Mouse (Mus musculus) gastrocnemius, postnatal 36 days (tissue): ENCODE measurements around the gene Sdc4. TPM values are rescaled to one million over a fixed set of nuclear protein-coding genes. Genes with fewer than 3 reads are reported as not detected.

Experiments used
- DNase-seq, 2 experiments: peaks; one replicate each; pipeline ENCODE4 v3.0.0; 2022
- intact Hi-C: fragments of 180-260 bp; cut with DNase I; formaldehyde crosslinking; loops from one replicate; pipeline ENCODE4 v1.15.1; 2025
- long read RNA-seq, 2 experiments: library from polyadenylated mRNA; stranded (forward); transcript quantifications; one replicate each; pipeline ENCODE4 v2.0.0; 2021
- total RNA-seq, 2 experiments: library from RNA; stranded (reverse); gene quantifications; 2 replicates each; pipeline ENCODE4 v1.2.3; 2021

Gene Sdc4
- 10 to 100 TPM; 36.5 to 50.3 TPM for total RNA-seq
- long read RNA-seq, experiment 1, partial matches to known transcripts, result 0 of 15 reads
- long read RNA-seq, experiment 1, other reads (novel, unspliced or antisense), result 12 of 15 reads
- long read RNA-seq, experiment 2, partial matches to known transcripts, result 0 of 5 reads
- long read RNA-seq, experiment 2, other reads (novel, unspliced or antisense), result 5 of 5 reads

- no peak for DNase-seq
- intact Hi-C loops, result no loop called here
These were observed at the start of gene Sdc4 for GRCm38 (mm10) chr2:164443460-164444000. Sdc4 (minus strand) TSS chr2:164443887.

DNA sequence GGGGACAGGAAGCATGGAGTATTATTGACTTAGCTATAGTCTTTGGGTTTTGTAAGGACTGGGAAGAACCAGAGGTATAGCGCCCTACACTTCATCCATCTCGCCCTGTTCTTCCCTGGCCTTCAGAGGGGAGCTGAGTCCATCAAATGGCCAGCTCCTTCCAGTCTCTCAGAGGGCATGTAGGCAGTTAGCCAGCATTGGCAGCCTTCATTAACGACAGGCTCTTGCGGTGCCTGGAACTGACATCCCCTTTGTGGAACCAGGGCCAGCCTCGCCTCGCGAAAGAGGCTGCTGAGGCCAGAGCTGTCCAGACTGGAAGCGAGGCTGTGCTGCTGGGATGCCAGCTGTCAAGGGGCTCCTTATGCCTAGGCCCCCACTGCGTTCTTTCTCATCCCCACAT is 44.1 kb upstream of the Sdc4 start:
- intact Hi-C loops, result no loop called here
- no peak for DNase-seq

DNA sequence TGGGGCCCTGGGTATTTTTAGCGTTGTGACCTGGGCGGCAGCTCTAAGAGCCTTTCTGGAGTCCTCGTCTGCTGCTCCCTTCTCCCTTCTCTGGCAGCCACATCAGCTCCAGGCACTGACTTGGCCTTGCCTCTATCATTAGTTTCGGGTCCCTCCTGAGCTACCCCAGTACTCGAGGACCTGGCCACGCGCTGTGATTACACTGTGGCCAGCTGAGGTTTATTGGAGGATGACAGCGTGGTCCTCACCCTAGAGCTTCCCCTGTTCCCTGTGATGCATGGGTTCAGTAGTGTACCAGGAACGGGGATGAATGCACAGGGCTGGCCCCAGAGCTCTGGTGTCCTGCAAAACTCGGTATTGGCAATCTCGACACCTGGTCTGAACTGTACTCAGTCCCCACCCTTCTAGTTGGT is 43.4 kb upstream of the Sdc4 start:
- intact Hi-C loops, result no loop called here
- no peak for DNase-seq

GRCm38 (mm10) chr2:164486258-164487114 is 42.8 kb upstream of the Sdc4 start:
- peak; percentile 57 to 77 for DNase-seq
- intact Hi-C loops, result no loop called here

GRCm38 (mm10) chr2:164485681-164486257 is 42.1 kb upstream of the Sdc4 start, which contains the start of gene Dbndd2:
Dbndd2 (plus strand) TSS chr2:164486106.
- intact Hi-C loops, result no loop called here
- peak; percentile 39 to 46 for DNase-seq

DNA sequence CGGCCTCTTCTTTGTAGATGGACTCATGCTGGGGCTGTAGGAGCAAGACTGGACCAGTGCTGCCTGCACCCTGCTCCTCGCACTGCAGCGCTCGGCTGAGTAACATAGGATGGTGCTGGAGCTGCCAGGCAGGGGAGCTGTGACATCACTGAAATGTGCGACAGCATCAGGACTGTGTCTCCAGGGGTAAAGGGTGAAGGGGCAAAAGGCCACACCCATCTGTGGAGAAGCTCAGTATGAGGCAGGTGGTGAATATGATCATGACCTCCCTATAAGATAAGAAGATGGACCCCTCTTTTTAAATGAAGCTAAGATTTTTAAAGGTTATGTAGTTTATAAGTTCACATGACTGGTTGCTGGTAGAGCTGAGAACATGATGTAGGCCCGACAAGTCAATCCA is 29.9 kb upstream of the Sdc4 start, which contains the start of gene Trp53tg5:
Gene Trp53tg5, minus strand, starts transcription at position 101 of the 400 bp plus-strand sequence.
- intact Hi-C loops, result loop anchor here (2.0 kb wide), 1 partner anchor 45 kb away; no protein-coding TSS in a partner anchor
- no peak for DNase-seq

GRCm38 (mm10) chr2:164470254-164470653 is 26.6 kb upstream of the Sdc4 start:
- no peak for DNase-seq
- intact Hi-C loops, result no loop called here

DNA sequence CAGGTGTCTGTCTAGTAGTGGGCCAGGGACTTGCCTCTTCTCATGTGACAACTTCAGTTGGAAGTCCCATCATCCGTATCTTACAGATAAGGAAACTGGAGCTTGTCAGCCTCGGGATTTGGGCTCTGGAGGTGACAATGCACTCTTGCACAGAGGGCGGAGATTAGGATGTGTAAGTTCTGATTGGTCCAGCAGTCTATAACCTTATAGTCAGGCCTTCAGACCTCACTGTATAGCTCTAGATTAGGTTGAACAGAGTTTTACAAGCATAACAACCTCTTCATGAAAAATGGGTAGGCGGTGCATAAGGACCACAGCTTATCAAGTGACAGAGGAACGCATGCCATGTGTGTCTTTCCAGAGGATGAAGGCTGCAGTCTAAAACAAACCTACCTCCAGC is 23.1 kb upstream of the Sdc4 start:
- DNase-seq, result no peak
- intact Hi-C loops, result no loop called here

DNA sequence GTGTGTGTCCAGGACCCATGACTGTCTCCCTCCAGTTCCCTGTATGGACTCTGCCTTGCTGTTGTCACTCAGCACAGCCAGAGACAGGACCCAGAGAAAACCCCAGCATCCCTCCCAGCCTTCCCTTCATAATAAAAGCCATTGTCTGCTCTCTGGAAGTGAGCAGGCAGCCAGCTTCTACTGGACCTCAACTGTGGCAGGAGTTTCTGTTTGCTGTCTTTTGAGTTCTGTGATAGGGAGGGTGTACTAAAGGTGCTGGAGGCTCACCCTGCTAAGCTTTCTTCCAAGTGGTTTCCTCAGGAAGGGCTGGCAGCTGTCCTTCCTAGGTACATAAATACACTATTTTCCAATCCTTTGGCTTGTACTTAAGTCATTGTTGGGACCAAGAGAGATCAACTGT is 21.5 kb upstream of the Sdc4 start:
- intact Hi-C loops, result no loop called here

GRCm38 (mm10) chr2:164460745-164461551 is 17.3 kb upstream of the Sdc4 start, which contains the start of gene Gm20458:
Gm20458 (plus strand) TSS chr2:164460967.
- intact Hi-C loops, result no loop called here
- DNase-seq, result peak; percentile 91 to 93

More for the DNA sequence above, 21.5 kb upstream of the Sdc4 start:
- no peak for DNase-seq

DNA sequence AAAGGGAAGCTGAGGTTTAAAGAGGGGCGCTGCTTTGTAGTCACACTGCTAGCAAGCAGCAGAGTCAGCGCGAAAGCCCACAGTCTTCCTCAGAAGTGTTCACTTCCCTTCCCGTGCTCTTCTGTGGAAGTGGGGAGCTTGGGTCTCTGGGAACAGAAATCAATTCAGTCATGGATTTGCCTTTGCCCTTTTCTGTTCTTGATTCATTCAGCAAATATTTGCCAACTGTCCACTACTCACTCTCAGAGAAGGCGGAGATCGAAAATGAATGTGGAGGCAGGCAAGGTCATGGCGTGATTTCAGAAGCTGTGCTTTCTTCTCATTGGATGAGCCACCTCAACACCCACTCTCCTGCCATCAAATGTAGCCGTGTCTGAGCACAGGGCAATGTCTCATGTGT is 14.8 kb upstream of the Sdc4 start:
- DNase-seq, result no peak
- intact Hi-C loops, result loop anchor here (2.0 kb wide), 1 partner anchor 42 kb away; no protein-coding TSS in a partner anchor

- no peak for DNase-seq
- intact Hi-C loops, result loop anchor here (2.0 kb wide), 1 partner anchor 41 kb away; no protein-coding TSS in a partner anchor
These were observed 14.3 kb upstream of the Sdc4 start for GRCm38 (mm10) chr2:164457942-164458341.

GRCm38 (mm10) chr2:164456864-164457300 is 13.2 kb upstream of the Sdc4 start, which contains the start of gene Sys1:
Sys1 (plus strand) TSS chr2:164456964.
- DNase-seq, result no peak
- intact Hi-C loops, result no loop called here

DNA sequence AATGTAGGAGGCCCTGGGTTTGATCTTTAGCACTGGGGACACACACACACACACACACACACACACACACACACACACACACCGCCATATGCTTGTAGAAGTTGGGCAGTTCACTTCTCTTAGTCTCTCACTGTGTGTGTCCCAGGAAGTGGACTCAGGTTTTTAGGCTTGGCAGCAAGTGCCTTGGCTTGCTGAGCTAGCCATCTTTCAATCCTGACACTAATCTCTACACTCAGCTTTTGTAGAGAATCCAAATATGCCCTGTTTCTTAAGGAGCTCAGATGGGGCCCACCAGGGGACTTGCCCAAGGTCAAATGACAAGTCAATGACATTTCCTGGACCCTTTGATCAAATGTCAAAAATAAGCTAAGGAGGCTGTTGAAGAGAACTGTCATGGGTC is 12.7 kb upstream of the Sdc4 start:
- intact Hi-C loops, result no loop called here

GRCm38 (mm10) chr2:164455421-164456190 is 11.9 kb upstream of the Sdc4 start:
- intact Hi-C loops, result no loop called here
- peak in 1 of 2 experiments; percentile 70 for DNase-seq

More for the DNA sequence above, 12.7 kb upstream of the Sdc4 start:
- no peak for DNase-seq

DNA sequence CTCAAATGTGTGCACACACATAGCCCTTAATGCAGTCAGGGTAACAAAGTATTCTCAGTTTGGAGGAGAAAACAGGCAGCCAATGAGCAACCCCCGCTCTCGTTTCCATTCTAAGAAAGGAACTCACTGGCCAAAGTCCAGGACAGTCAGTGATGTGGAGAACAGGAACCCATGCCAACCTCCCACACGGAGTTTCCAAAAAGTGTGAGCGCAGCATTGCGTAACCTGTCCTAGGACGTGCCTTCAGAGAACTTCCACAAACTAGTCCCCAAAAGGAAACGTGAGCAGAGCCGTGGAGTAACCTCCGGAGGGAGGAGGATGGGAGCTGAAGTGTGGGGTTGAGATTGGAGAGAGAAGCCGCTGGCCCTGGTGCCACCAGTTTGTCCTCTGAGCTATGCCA is 11.2 kb upstream of the Sdc4 start:
- intact Hi-C loops, result no loop called here
- peak; percentile 60 to 81 for DNase-seq

DNA sequence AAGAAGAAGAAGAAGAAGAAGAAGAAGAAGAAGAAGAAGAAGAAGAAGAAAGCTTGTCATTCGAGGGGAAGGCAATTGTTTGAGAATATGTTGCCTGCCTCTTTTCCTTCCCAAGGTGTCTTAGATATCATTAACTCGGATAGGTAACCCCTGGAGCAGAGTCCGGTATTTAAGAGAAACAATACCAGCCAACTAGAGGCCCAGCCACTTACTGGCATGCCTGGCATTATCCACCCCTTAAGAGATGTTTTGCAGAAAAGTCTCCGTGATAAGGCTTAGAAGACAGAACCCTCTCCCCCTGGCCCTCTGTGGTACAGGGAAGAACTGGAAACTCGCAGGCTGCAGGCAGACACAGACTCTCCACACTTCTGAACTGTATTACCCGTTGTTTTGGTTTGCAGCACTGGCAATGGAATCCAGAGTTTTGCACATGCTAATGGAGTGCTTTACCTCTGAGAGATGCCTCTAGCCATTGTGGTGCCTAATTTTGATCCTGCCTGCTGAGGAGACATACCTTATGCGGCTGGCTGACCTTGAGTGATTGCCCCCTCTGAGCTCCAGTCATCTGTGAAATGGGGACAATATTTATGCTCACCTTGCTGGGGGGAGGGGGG is 10.3 kb upstream of the Sdc4 start:
- intact Hi-C loops, result no loop called here
- no peak for DNase-seq

DNA sequence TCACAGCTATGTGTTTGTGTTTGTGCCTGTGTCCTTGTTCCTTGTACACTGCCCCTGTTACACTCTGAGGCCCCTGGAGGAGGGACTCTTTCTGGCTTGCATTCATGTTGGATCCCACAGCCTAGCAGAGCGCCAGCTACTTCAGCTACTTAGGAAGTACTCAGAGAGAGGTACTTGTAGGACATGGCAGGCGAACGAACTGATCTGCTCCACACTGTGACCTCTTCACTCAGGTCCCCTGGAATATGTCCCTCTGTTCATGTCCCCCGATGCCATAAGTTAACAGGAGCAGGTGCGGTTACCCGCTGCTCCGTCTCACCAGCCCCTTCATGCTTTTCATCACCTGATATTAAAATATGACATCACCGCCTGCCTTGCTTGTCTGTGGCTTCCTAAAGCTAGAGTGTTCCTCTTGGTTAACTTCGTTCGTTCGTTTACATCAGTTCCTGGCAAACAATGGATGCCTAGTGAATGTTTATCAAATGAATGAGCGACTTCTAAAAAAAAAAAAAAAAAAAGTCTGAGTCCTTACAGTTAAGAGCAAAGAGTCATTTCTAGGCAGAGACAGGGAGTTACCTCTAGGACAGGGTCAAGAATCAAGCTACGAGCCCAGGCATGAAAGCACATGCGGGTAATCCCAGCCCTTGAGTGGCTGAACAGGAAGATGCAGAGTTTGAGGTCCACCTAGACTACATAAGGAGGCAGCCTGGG is 9.5 kb upstream of the Sdc4 start:
- intact Hi-C loops, result no loop called here
- no peak for DNase-seq
